Mouse (Mus musculus): Measurements from ENCODE around the gene Asic3. TPM values are rescaled to one million over a fixed set of nuclear protein-coding genes. Genes with fewer than 3 reads are reported as not detected.
A peak's percentile ranks its signal among the peaks of the same experiment; 100 is the strongest.
"Not testable (repeated sequence)": the region's sequence is repeated elsewhere in the genome, so short reads cannot be mapped to it uniquely, and the experiment has no call there.

Asic3 gene
- polyA plus RNA-seq, 1 experiment, result 1.1 TPM

GRCm38 (mm10) chr5:24389011-24389657, 24.1 kb upstream of the Asic3 start:
- TF ChIP-seq CTCF (IDR thresholded peaks at IDR 0.05; ENCODE audit: borderline replicate concordance, extremely low read depth, insufficient read depth, insufficient read length), result no peak
- no peak for TF ChIP-seq POLR2A (IDR thresholded peaks at IDR 0.05; ENCODE audit: borderline replicate concordance, extremely low read depth, insufficient read depth, insufficient read length, poor library complexity, severe bottlenecking)
- peak; percentile 30 for DNase-seq (ENCODE audit: low read depth)

DNA sequence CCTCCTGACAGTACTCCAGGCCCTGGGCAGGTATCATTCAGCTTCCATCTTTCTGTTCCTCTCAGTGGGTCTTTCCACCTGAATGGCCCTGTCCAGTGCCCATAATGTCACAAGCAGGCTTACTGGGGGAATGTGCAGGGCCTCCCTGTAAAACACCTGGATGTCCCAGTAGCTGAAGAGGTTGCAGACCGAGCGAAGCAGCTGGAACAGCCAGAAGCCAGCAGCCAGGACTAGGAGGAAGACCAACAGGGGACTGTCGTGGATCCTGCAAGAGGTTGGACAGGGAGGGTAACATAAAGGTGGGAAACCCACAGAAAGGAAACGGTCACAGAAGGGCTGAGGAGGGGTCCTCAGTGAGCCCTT, 23.6 kb upstream of the Asic3 start:
- TF ChIP-seq POLR2A (IDR thresholded peaks at IDR 0.05; ENCODE audit: borderline replicate concordance, extremely low read depth, insufficient read depth, insufficient read length, poor library complexity, severe bottlenecking), result no peak
- no peak for TF ChIP-seq CTCF (IDR thresholded peaks at IDR 0.05; ENCODE audit: borderline replicate concordance, extremely low read depth, insufficient read depth, insufficient read length)
- DNase-seq (ENCODE audit: low read depth), result no peak

DNA sequence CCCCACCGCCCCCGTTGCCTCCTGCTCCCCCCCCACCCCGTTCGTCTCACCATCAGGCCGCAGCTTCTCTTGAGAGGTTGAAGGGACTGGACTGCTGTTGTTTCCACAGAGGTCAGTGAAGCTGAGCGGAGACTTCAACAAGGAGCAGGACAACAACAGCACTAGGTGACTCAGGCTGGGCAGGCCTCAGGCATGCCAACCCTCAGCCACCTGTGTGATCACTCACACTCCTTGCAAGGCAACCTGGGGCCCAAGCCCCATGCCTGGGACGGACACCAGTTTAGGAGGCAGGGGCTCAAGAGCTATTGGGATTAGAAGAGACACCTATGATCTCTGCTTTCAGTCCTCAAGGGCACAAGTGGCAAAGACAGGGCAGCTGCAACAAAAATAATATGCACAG, 21.3 kb upstream of the Asic3 start, which contains the start of gene Atg9b:
Gene Atg9b (minus strand): TSS at position 280 of the 400 bp plus-strand sequence.
- no peak for DNase-seq (ENCODE audit: low read depth)
- TF ChIP-seq POLR2A (IDR thresholded peaks at IDR 0.05; ENCODE audit: borderline replicate concordance, extremely low read depth, insufficient read depth, insufficient read length, poor library complexity, severe bottlenecking) (no peak), CTCF (IDR thresholded peaks at IDR 0.05; ENCODE audit: borderline replicate concordance, extremely low read depth, insufficient read depth, insufficient read length) (no peak)

GRCm38 (mm10) chr5:24392724-24393123, 20.5 kb upstream of the Asic3 start:
- TF ChIP-seq POLR2A (IDR thresholded peaks at IDR 0.05; ENCODE audit: borderline replicate concordance, extremely low read depth, insufficient read depth, insufficient read length, poor library complexity, severe bottlenecking) (no peak), CTCF (IDR thresholded peaks at IDR 0.05; ENCODE audit: borderline replicate concordance, extremely low read depth, insufficient read depth, insufficient read length) (no peak)

DNA sequence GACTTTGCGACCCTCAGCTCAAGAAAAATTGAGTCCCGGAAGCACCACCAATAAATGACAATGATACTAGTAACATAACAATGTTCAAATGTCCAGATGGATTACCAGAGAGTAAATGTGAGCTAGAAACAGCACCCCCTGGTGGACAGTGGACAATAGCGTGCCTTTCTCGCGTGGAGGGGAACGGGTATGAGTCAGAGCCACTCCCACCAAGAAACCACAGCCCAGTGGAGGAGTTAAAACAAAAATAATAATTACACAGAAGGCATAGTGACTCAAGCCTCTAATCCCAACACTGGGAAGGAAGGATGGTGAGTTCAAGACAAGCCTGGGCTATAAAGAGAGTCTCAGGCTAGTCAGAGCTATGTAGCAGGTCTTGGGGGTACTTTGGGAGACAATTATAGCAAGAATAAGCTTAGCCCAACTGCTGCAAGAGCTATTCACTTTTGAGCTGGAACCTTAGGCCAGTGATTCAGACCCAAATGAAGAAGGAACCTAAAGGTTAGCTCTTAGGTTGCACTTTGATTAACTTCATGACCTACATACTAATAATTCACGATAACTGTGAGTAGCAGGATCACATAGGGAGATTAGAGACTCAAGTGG, 19.7 kb upstream of the Asic3 start, which contains the start of gene Abcb8:
Gene Abcb8 (plus strand): TSS at position 272 of the 606 bp plus-strand sequence.
- DNase-seq (ENCODE audit: low read depth), result peak; percentile 71

More at GRCm38 (mm10) chr5:24392724-24393123, 20.5 kb upstream of the Asic3 start:
- DNase-seq (ENCODE audit: low read depth), result no peak

DNA sequence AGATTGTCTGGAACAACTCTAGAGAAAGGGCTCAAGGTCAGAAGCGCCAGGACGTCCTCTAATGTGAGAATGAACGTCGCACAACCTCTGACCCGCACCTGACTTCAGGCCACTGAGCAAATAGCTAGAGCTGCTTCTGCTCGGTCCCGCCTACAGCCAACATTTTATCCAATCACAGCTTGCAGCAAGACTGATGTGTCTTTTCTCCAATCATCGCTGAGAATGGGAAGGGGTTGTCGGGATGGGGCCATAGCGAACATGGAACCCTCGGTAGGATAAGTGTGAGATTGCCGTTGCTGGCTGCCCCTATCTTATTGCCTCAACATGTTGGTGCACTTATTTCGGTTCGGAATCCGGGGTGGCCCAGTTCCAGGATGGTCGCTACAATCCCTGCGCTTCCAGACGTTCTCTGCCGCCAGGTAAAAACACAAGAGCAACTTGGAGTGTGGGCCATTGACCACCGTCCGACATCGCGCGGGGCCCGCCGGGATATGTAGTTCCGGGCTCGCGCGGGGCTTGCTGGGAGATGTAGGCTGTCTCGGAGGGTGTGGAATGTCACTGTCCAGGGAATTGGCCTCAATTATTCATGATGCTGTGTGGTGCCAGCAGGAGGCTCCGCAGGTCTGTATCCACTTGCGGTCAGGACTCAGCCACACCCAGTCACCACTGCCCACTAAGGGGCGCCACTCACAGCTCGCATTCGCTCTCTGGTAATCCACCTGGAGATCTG, 18.9 kb upstream of the Asic3 start:
- DNase-seq (ENCODE audit: low read depth), result peak; percentile 99

More for the DNA sequence above, 19.7 kb upstream of the Asic3 start, which contains the start of gene Abcb8:
- TF ChIP-seq POLR2A (IDR thresholded peaks at IDR 0.05; ENCODE audit: borderline replicate concordance, extremely low read depth, insufficient read depth, insufficient read length, poor library complexity, severe bottlenecking), result no peak
- TF ChIP-seq CTCF (IDR thresholded peaks at IDR 0.05; ENCODE audit: borderline replicate concordance, extremely low read depth, insufficient read depth, insufficient read length), result peak; percentile 85

DNA sequence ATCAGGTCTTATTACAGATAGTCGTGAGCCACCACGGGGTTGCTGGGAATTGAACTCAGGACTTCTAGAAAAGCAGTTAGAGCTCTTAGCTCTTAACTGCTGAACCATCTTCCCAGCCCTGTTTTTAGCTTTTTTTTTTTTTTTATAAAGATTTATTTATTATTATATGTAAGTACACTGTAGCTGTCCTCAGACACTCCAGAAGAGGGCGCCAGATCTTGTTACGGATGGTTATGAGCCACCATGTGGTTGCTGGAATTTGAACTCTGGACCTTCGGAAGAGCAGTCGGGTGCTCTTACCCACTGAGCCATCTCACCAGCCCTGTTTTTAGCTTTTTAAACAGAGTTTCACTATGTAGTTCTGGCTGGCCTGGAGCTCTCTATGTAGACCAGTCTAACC, 16.9 kb upstream of the Asic3 start:
- not testable (repeated sequence) for DNase-seq (ENCODE audit: low read depth)

More for the DNA sequence above, 18.9 kb upstream of the Asic3 start:
- TF ChIP-seq POLR2A (IDR thresholded peaks at IDR 0.05; ENCODE audit: borderline replicate concordance, extremely low read depth, insufficient read depth, insufficient read length, poor library complexity, severe bottlenecking) (0 out of 2 replicates have a peak, but pooled peaks have one; percentile 26), CTCF (IDR thresholded peaks at IDR 0.05; ENCODE audit: borderline replicate concordance, extremely low read depth, insufficient read depth, insufficient read length) (peak; percentile 70)

DNA sequence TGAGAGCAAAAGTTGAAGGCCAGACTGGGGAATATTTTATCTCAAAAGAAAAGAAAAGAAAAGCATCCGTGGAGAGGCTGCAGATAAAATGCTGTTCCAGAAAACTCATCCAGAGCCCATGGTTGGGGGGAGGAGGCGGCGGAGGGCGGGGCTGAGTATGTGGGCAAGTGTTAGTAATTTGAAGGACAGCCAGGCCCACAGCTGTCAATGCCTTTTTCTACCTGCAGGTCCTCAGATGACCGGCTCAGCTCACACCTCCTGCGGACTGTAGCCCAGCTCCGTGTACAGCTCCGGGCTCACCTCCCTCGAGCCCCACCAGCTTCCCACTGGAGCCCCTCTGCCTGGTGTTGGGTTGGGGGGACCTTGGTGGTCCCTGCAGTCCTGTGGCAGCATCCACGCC, 13.5 kb upstream of the Asic3 start:
- TF ChIP-seq POLR2A (IDR thresholded peaks at IDR 0.05; ENCODE audit: borderline replicate concordance, extremely low read depth, insufficient read depth, insufficient read length, poor library complexity, severe bottlenecking) (no peak), CTCF (IDR thresholded peaks at IDR 0.05; ENCODE audit: borderline replicate concordance, extremely low read depth, insufficient read depth, insufficient read length) (no peak)
- DNase-seq (ENCODE audit: low read depth), result no peak

GRCm38 (mm10) chr5:24400362-24400761, 12.8 kb upstream of the Asic3 start:
- no peak for TF ChIP-seq POLR2A (IDR thresholded peaks at IDR 0.05; ENCODE audit: borderline replicate concordance, extremely low read depth, insufficient read depth, insufficient read length, poor library complexity, severe bottlenecking)
- no peak for TF ChIP-seq CTCF (IDR thresholded peaks at IDR 0.05; ENCODE audit: borderline replicate concordance, extremely low read depth, insufficient read depth, insufficient read length)
- no peak for DNase-seq (ENCODE audit: low read depth)

GRCm38 (mm10) chr5:24400911-24401605, 12.1 kb upstream of the Asic3 start:
- no peak for TF ChIP-seq POLR2A (IDR thresholded peaks at IDR 0.05; ENCODE audit: borderline replicate concordance, extremely low read depth, insufficient read depth, insufficient read length, poor library complexity, severe bottlenecking)
- TF ChIP-seq CTCF (IDR thresholded peaks at IDR 0.05; ENCODE audit: borderline replicate concordance, extremely low read depth, insufficient read depth, insufficient read length), result no peak

GRCm38 (mm10) chr5:24401969-24402368, 11.2 kb upstream of the Asic3 start:
- TF ChIP-seq POLR2A (IDR thresholded peaks at IDR 0.05; ENCODE audit: borderline replicate concordance, extremely low read depth, insufficient read depth, insufficient read length, poor library complexity, severe bottlenecking) (no peak), CTCF (IDR thresholded peaks at IDR 0.05; ENCODE audit: borderline replicate concordance, extremely low read depth, insufficient read depth, insufficient read length) (no peak)

More at GRCm38 (mm10) chr5:24400911-24401605, 12.1 kb upstream of the Asic3 start:
- DNase-seq (ENCODE audit: low read depth), result no peak

More at GRCm38 (mm10) chr5:24401969-24402368, 11.2 kb upstream of the Asic3 start:
- peak; percentile 40 for DNase-seq (ENCODE audit: low read depth)

Measured in brain, embryonic 14.5 days (tissue).